8 mouse cellular contexts compared by ENCODE assay signal in genomic region chr17:46031621-46032211, GRCm38 (mm10). TPM values are rescaled to one million over a fixed set of nuclear protein-coding genes. Genes with fewer than 3 reads are reported as not detected.
DNase-seq lines count a peak whose midpoint lies in the region; ATAC-seq lines count a peak whose summit lies in the region.

No protein-coding gene starts in this region.

- no peak for DNase-seq in hindbrain, embryonic 10.5 days (ENCODE audit: low spot score)
- peak; percentile 43 to 57 for DNase-seq in layer of hippocampus, postnatal 36 days
- DNase-seq in lung, postnatal 10 days = peak; percentile 86
- DNase-seq in retina, embryonic 14.5 days (ENCODE audit: low spot score) = peak; percentile 72
- DNase-seq in urinary bladder, postnatal 25 days (ENCODE audit: low spot score) = peak; percentile 45

- no peaks in the 10 kb centered on the region for H3K9me3 ChIP-seq in forebrain, embryonic 16.5 days (ENCODE audit: control insufficient read depth, low read length)
- no peaks in the 10 kb centered on the region for H3K9me3 ChIP-seq in hindbrain, embryonic 10.5 days

- H3K27ac ChIP-seq in brown adipose tissue, adult 24 weeks (replicated peaks; ENCODE audit: low read depth, low read length) = peak overlapping the region; percentile 93
- peak overlapping the region; percentile 62 for H3K27ac ChIP-seq in forebrain, embryonic 16.5 days (ENCODE audit: low read length)
- peak overlapping the region; percentile 97 for H3K27ac ChIP-seq in hindbrain, embryonic 10.5 days

- no peaks in the 10 kb centered on the region for H3K27me3 ChIP-seq in forebrain, embryonic 16.5 days (replicated peaks; ENCODE audit: control insufficient read depth, insufficient read depth, low read length)
- H3K27me3 ChIP-seq in hindbrain, embryonic 10.5 days (ENCODE audit: insufficient read depth, poor library complexity, severe bottlenecking) = peaks cover 15% of the 10 kb centered on the region

- ATAC-seq in CD4-positive, CD25-positive, alpha-beta regulatory T cell, adult 4 months = peak; percentile 5
- no peak for ATAC-seq in forebrain, embryonic 16.5 days

- H3K4me3 ChIP-seq in brown adipose tissue, adult 24 weeks (ENCODE audit: insufficient read depth, low read depth, low read length) = peak overlapping the region; percentile 96
- H3K4me3 ChIP-seq in forebrain, embryonic 16.5 days (replicated peaks; ENCODE audit: low read length) = peak overlapping the region; percentile 85
- H3K4me3 ChIP-seq in hindbrain, embryonic 10.5 days = peak overlapping the region; percentile 83

- peak overlapping the region; percentile 88 for H3K9ac ChIP-seq in forebrain, embryonic 16.5 days (replicated peaks; ENCODE audit: low read depth, low read length)

- no peaks in the 10 kb centered on the region; the same call in 1 of the 2 replicates for H3K4me1 ChIP-seq in brown adipose tissue, adult 24 weeks (ENCODE audit: control insufficient read depth, insufficient read depth, insufficient read length, low read length)
- peaks cover 39% of the 10 kb centered on the region for H3K4me1 ChIP-seq in forebrain, embryonic 16.5 days (replicated peaks; ENCODE audit: control insufficient read depth, insufficient read depth, low read length)
- peaks cover 66% of the 10 kb centered on the region for H3K4me1 ChIP-seq in hindbrain, embryonic 10.5 days (replicated peaks)

- peak overlapping the region; percentile 82 for H3K4me2 ChIP-seq in forebrain, embryonic 16.5 days (ENCODE audit: low read length)

- 0% methylated on average over 50 of the region's 50 CpGs for WGBS in forebrain, embryonic 16.5 days
- under 1% methylated on average over 50 of the region's 50 CpGs for WGBS in hindbrain, embryonic 10.5 days

- no peaks in the 10 kb centered on the region for H3K36me3 ChIP-seq in forebrain, embryonic 16.5 days (ENCODE audit: control insufficient read depth, insufficient read depth)
- H3K36me3 ChIP-seq in hindbrain, embryonic 10.5 days = peaks cover 19% of the 10 kb centered on the region; the same call in 1 of the 2 replicates

RNA-seq across cellular contexts. Expression of gene Vegfa, which starts 0.5 kb away (rescaled TPM):
- polyA plus RNA-seq in CD4-positive, CD25-positive, alpha-beta regulatory T cell, adult 4 months (2017; shearing (Covaris generic)) = not detected
- polyA plus RNA-seq in brown adipose tissue, adult 24 weeks (2012; ENCODE audit: insufficient read depth, insufficient read length, missing spikeins) = 189 and 214 TPM in 2 replicates
- 2.5 and 3.3 TPM in 2 replicates for polyA plus RNA-seq in forebrain, embryonic 16.5 days (2015; fragmentation: Nextera tagmentation; extraction: Ambion mirVana)
- polyA plus RNA-seq in hindbrain, embryonic 10.5 days (2016; fragmentation: Nextera tagmentation; extraction: Ambion mirVana) = 2.0 TPM in 2 replicates
- 10 to 100 TPM; 68.1 to 99.0 TPM for total RNA-seq in layer of hippocampus, postnatal 36 days (2021)

Comparison
In these comparisons a context has a peak if more than half of its experiments do, and no peak if none do; other contexts are left out.
1. RNA of gene Vegfa, which starts 0.5 kb away (polyA plus RNA-seq): 189 to 214 TPM in brown adipose tissue, adult 24 weeks; 2.5 to 3.3 TPM in forebrain, embryonic 16.5 days, 2.0 TPM in hindbrain, embryonic 10.5 days and not detected in CD4-positive, CD25-positive, alpha-beta regulatory T cell, adult 4 months; every median in the first group is over 10 times any median in the second.
2. Peak in every context shown above with its lines, with median percentiles within 50 percentile points of each other: H3K27ac ChIP-seq and H3K4me3 ChIP-seq.